Mouse (Mus musculus): Measurements from ENCODE around the gene Vmn1r40. TPM values are rescaled to one million over a fixed set of nuclear protein-coding genes. Genes with fewer than 3 reads are reported as not detected.

Gene Vmn1r40
- polyA plus RNA-seq, 1 experiment from 2014 or later = not detected

- ATAC-seq = no peak
- Histone ChIP-seq H3K27me3 (replicated peaks; ENCODE audit: control insufficient read depth, insufficient read depth, low read length) (no peaks in the 10 kb centered on the region), H3K4me2 (ENCODE audit: low read depth, low read length) (no peak overlapping the region), H3K27ac (ENCODE audit: low read length) (no peak overlapping the region), H3K4me1 (ENCODE audit: control insufficient read depth, insufficient read depth, low read length) (no peaks in the 10 kb centered on the region), H3K9ac (ENCODE audit: low read depth, low read length) (no peak overlapping the region), H3K36me3 (ENCODE audit: control insufficient read depth, insufficient read depth, low read length) (no peaks in the 10 kb centered on the region), H3K9me3 (ENCODE audit: control insufficient read depth, low read length) (no peaks in the 10 kb centered on the region), H3K4me3 (ENCODE audit: low read length) (no peak overlapping the region)
- 81% methylated on average over 6 of the region's 6 CpGs for WGBS
Observed at GRCm38 (mm10) chr6:89671431-89671830, 35.9 kb upstream of the Vmn1r40 start.

GRCm38 (mm10) chr6:89672641-89673040 is 34.7 kb upstream of the Vmn1r40 start:
- no peaks in the 10 kb centered on the region for H3K9me3 ChIP-seq (ENCODE audit: control insufficient read depth, low read length)
- H3K4me3 ChIP-seq (ENCODE audit: low read length) = no peak overlapping the region
- no peak overlapping the region for H3K27ac ChIP-seq (ENCODE audit: low read length)
- no peak overlapping the region for H3K9ac ChIP-seq (ENCODE audit: low read depth, low read length)
- no peaks in the 10 kb centered on the region for H3K4me1 ChIP-seq (ENCODE audit: control insufficient read depth, insufficient read depth, low read length)
- no peaks in the 10 kb centered on the region for H3K36me3 ChIP-seq (ENCODE audit: control insufficient read depth, insufficient read depth, low read length)
- 78% methylated on average over 7 of the region's 7 CpGs for WGBS
- ATAC-seq = no peak
- no peak overlapping the region for H3K4me2 ChIP-seq (ENCODE audit: low read depth, low read length)
- H3K27me3 ChIP-seq (replicated peaks; ENCODE audit: control insufficient read depth, insufficient read depth, low read length) = no peaks in the 10 kb centered on the region

GRCm38 (mm10) chr6:89673135-89673780 is 34.1 kb upstream of the Vmn1r40 start:
- no peak overlapping the region for H3K27ac ChIP-seq (ENCODE audit: low read length)
- no peak overlapping the region for H3K4me3 ChIP-seq (ENCODE audit: low read length)
- no peak for ATAC-seq
- no peaks in the 10 kb centered on the region for H3K4me1 ChIP-seq (ENCODE audit: control insufficient read depth, insufficient read depth, low read length)
- no peaks in the 10 kb centered on the region for H3K9me3 ChIP-seq (ENCODE audit: control insufficient read depth, low read length)
- H3K27me3 ChIP-seq (replicated peaks; ENCODE audit: control insufficient read depth, insufficient read depth, low read length) = no peaks in the 10 kb centered on the region
- WGBS = 82% methylated on average over 11 of the region's 11 CpGs
- H3K9ac ChIP-seq (ENCODE audit: low read depth, low read length) = no peak overlapping the region
- no peaks in the 10 kb centered on the region for H3K36me3 ChIP-seq (ENCODE audit: control insufficient read depth, insufficient read depth, low read length)
- no peak overlapping the region for H3K4me2 ChIP-seq (ENCODE audit: low read depth, low read length)

- H3K4me2 ChIP-seq (ENCODE audit: low read depth, low read length) = no peak overlapping the region
- H3K4me3 ChIP-seq (ENCODE audit: low read length) = no peak overlapping the region
- no peak overlapping the region for H3K27ac ChIP-seq (ENCODE audit: low read length)
- no peaks in the 10 kb centered on the region for H3K9me3 ChIP-seq (ENCODE audit: control insufficient read depth, low read length)
- 77% methylated on average over 4 of the region's 4 CpGs for WGBS
- no peaks in the 10 kb centered on the region for H3K36me3 ChIP-seq (ENCODE audit: control insufficient read depth, insufficient read depth, low read length)
- ATAC-seq = no peak
- H3K9ac ChIP-seq (ENCODE audit: low read depth, low read length) = no peak overlapping the region
- no peaks in the 10 kb centered on the region for H3K27me3 ChIP-seq (replicated peaks; ENCODE audit: control insufficient read depth, insufficient read depth, low read length)
- no peaks in the 10 kb centered on the region for H3K4me1 ChIP-seq (ENCODE audit: control insufficient read depth, insufficient read depth, low read length)
Observed at GRCm38 (mm10) chr6:89678522-89678921, 28.8 kb upstream of the Vmn1r40 start.

GRCm38 (mm10) chr6:89679291-89679835 is 28.0 kb upstream of the Vmn1r40 start:
- H3K36me3 ChIP-seq (ENCODE audit: control insufficient read depth, insufficient read depth, low read length) = no peaks in the 10 kb centered on the region
- H3K4me1 ChIP-seq (ENCODE audit: control insufficient read depth, insufficient read depth, low read length) = no peaks in the 10 kb centered on the region
- no peak overlapping the region for H3K9ac ChIP-seq (ENCODE audit: low read depth, low read length)
- 15% methylated on average over 10 of the region's 10 CpGs for WGBS
- H3K9me3 ChIP-seq (ENCODE audit: control insufficient read depth, low read length) = no peaks in the 10 kb centered on the region
- peak; percentile 33 for ATAC-seq
- no peak overlapping the region for H3K4me2 ChIP-seq (ENCODE audit: low read depth, low read length)
- no peak overlapping the region for H3K27ac ChIP-seq (ENCODE audit: low read length)
- no peak overlapping the region for H3K4me3 ChIP-seq (ENCODE audit: low read length)
- H3K27me3 ChIP-seq (replicated peaks; ENCODE audit: control insufficient read depth, insufficient read depth, low read length) = no peaks in the 10 kb centered on the region

- ATAC-seq = peak; percentile 69
- H3K27me3 ChIP-seq (replicated peaks; ENCODE audit: control insufficient read depth, insufficient read depth, low read length) = no peaks in the 10 kb centered on the region
- H3K4me3 ChIP-seq (ENCODE audit: low read length) = no peak overlapping the region
- no peak overlapping the region for H3K27ac ChIP-seq (ENCODE audit: low read length)
- no peak overlapping the region for H3K9ac ChIP-seq (ENCODE audit: low read depth, low read length)
- no peaks in the 10 kb centered on the region for H3K9me3 ChIP-seq (ENCODE audit: control insufficient read depth, low read length)
- H3K4me2 ChIP-seq (ENCODE audit: low read depth, low read length) = no peak overlapping the region
- WGBS = 5% methylated on average over 8 of the region's 8 CpGs
- H3K36me3 ChIP-seq (ENCODE audit: control insufficient read depth, insufficient read depth, low read length) = no peaks in the 10 kb centered on the region
- no peaks in the 10 kb centered on the region for H3K4me1 ChIP-seq (ENCODE audit: control insufficient read depth, insufficient read depth, low read length)
Observed at GRCm38 (mm10) chr6:89680155-89680554, 27.2 kb upstream of the Vmn1r40 start.

GRCm38 (mm10) chr6:89684231-89684630 is 23.1 kb upstream of the Vmn1r40 start:
- no peak overlapping the region for H3K4me2 ChIP-seq (ENCODE audit: low read depth, low read length)
- H3K9ac ChIP-seq (ENCODE audit: low read depth, low read length) = no peak overlapping the region
- H3K4me3 ChIP-seq (ENCODE audit: low read length) = no peak overlapping the region
- H3K27ac ChIP-seq (ENCODE audit: low read length) = no peak overlapping the region
- no peaks in the 10 kb centered on the region for H3K4me1 ChIP-seq (ENCODE audit: control insufficient read depth, insufficient read depth, low read length)
- no peaks in the 10 kb centered on the region for H3K9me3 ChIP-seq (ENCODE audit: control insufficient read depth, low read length)
- 57% methylated on average over 1 of the region's 1 CpGs for WGBS
- no peaks in the 10 kb centered on the region for H3K36me3 ChIP-seq (ENCODE audit: control insufficient read depth, insufficient read depth, low read length)
- H3K27me3 ChIP-seq (replicated peaks; ENCODE audit: control insufficient read depth, insufficient read depth, low read length) = no peaks in the 10 kb centered on the region
- no peak for ATAC-seq

- H3K4me3 ChIP-seq (ENCODE audit: low read length) = no peak overlapping the region
- no peak overlapping the region for H3K9ac ChIP-seq (ENCODE audit: low read depth, low read length)
- no peaks in the 10 kb centered on the region for H3K4me1 ChIP-seq (ENCODE audit: control insufficient read depth, insufficient read depth, low read length)
- no peak for ATAC-seq
- no peaks in the 10 kb centered on the region for H3K36me3 ChIP-seq (ENCODE audit: control insufficient read depth, insufficient read depth, low read length)
- no peaks in the 10 kb centered on the region for H3K27me3 ChIP-seq (replicated peaks; ENCODE audit: control insufficient read depth, insufficient read depth, low read length)
- H3K4me2 ChIP-seq (ENCODE audit: low read depth, low read length) = no peak overlapping the region
- WGBS = 74% methylated on average over 1 of the region's 1 CpGs
- no peaks in the 10 kb centered on the region for H3K9me3 ChIP-seq (ENCODE audit: control insufficient read depth, low read length)
- no peak overlapping the region for H3K27ac ChIP-seq (ENCODE audit: low read length)
Observed at GRCm38 (mm10) chr6:89687100-89687499, 20.2 kb upstream of the Vmn1r40 start.

- ATAC-seq = no peak
- H3K27ac ChIP-seq (ENCODE audit: low read length) = no peak overlapping the region
Observed at GRCm38 (mm10) chr6:89706624-89707023, 716 bp upstream of the Vmn1r40 start.

GRCm38 (mm10) chr6:89718051-89718450 is 10.7 kb downstream of the Vmn1r40 start:
- H3K27me3 ChIP-seq (replicated peaks; ENCODE audit: control insufficient read depth, insufficient read depth, low read length) = no peaks in the 10 kb centered on the region
- H3K9ac ChIP-seq (ENCODE audit: low read depth, low read length) = no peak overlapping the region
- no peaks in the 10 kb centered on the region for H3K36me3 ChIP-seq (ENCODE audit: control insufficient read depth, insufficient read depth, low read length)
- H3K9me3 ChIP-seq (ENCODE audit: control insufficient read depth, low read length) = no peaks in the 10 kb centered on the region
- no peak overlapping the region for H3K27ac ChIP-seq (ENCODE audit: low read length)
- no peak overlapping the region for H3K4me3 ChIP-seq (ENCODE audit: low read length)
- no peaks in the 10 kb centered on the region for H3K4me1 ChIP-seq (ENCODE audit: control insufficient read depth, insufficient read depth, low read length)
- no peak for ATAC-seq
- H3K4me2 ChIP-seq (ENCODE audit: low read depth, low read length) = no peak overlapping the region

More at GRCm38 (mm10) chr6:89706624-89707023, 716 bp upstream of the Vmn1r40 start:
- H3K9ac ChIP-seq (ENCODE audit: low read depth, low read length) = no peak overlapping the region
- whole genome bisulfite sequencing = 69% methylated on average over 2 of the region's 2 CpGs
- no peak overlapping the region for H3K4me2 ChIP-seq (ENCODE audit: low read depth, low read length)
- no peaks in the 10 kb centered on the region for H3K27me3 ChIP-seq (replicated peaks; ENCODE audit: control insufficient read depth, insufficient read depth, low read length)
- no peaks in the 10 kb centered on the region for H3K36me3 ChIP-seq (ENCODE audit: control insufficient read depth, insufficient read depth, low read length)
- no peak overlapping the region for H3K4me3 ChIP-seq (ENCODE audit: low read length)
- no peaks in the 10 kb centered on the region for H3K9me3 ChIP-seq (ENCODE audit: control insufficient read depth, low read length)
- H3K4me1 ChIP-seq (ENCODE audit: control insufficient read depth, insufficient read depth, low read length) = no peaks in the 10 kb centered on the region
